ENCODE assay signal across 8 mouse cellular contexts in the genomic region with DNA sequence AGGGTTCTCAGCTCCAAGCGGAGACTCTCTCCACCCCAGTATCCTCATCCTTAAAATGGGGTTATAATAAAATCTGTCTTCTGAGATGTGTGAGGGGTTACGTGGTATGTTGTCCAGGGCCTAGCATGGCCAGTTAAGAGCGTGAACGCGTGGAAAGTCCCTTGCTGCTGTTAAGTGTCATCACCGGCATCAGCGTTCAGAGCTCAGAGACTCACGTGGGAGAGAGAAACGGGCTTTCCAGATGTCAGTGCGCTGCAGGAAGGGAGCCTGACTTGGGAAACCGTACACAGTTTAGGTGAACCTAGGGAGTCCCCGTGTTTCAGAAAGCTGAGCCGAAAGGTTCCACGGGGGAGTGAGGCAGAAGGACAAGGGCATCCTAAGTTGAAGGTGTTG. TPM values are rescaled to one million over a fixed set of nuclear protein-coding genes. Genes with fewer than 3 reads are reported as not detected.
DNase-seq lines count a peak whose midpoint lies in the region; ATAC-seq and TF ChIP-seq lines count a peak whose summit lies in the region.

No protein-coding gene starts in this region.

- H3K36me3 ChIP-seq in forebrain, embryonic 11.5 days (ENCODE audit: control insufficient read depth, insufficient read depth, low read length) = peaks cover 6% of the 10 kb centered on the region; the same call in 1 of the 2 replicates
- H3K36me3 ChIP-seq in liver, embryonic 12.5 days = peaks cover 37% of the 10 kb centered on the region

- no peak for TF ChIP-seq CTCF in gastrocnemius, adult 2 months (IDR thresholded peaks at IDR 0.05)

- 21% methylated on average over 14 of the region's 14 CpGs for WGBS in forebrain, embryonic 11.5 days
- WGBS in liver, embryonic 12.5 days (ENCODE audit: insufficient replicate concordance) = 25% methylated on average over 14 of the region's 14 CpGs

- no peak for ATAC-seq in forebrain, embryonic 11.5 days (replicated peaks; ENCODE audit: low FRiP score)
- no peak for ATAC-seq in liver, embryonic 12.5 days

- peak overlapping the region; percentile 97 for H3K9ac ChIP-seq in forebrain, embryonic 11.5 days (ENCODE audit: low read length)
- peak overlapping the region; percentile 91 for H3K9ac ChIP-seq in liver, embryonic 12.5 days

- H3K27me3 ChIP-seq in forebrain, embryonic 11.5 days (ENCODE audit: control insufficient read depth, insufficient read depth, low read length) = no peaks in the 10 kb centered on the region
- H3K27me3 ChIP-seq in liver, embryonic 12.5 days (replicated peaks) = no peaks in the 10 kb centered on the region

- H3K4me2 ChIP-seq in forebrain, embryonic 11.5 days (ENCODE audit: low read depth, low read length, severe bottlenecking) = peak overlapping the region; percentile 90
- peak overlapping the region; percentile 86 for H3K4me2 ChIP-seq in liver, embryonic 12.5 days

- H3K4me1 ChIP-seq in forebrain, embryonic 11.5 days (replicated peaks; ENCODE audit: control insufficient read depth, insufficient read depth, low read length) = peaks cover 7% of the 10 kb centered on the region
- peaks cover 26% of the 10 kb centered on the region for H3K4me1 ChIP-seq in liver, embryonic 12.5 days

- peak overlapping the region; percentile 95 for H3K4me3 ChIP-seq in gastrocnemius, adult 2 months
- peak overlapping the region; percentile 99 for H3K4me3 ChIP-seq in forebrain, embryonic 11.5 days (ENCODE audit: low read depth, low read length)
- peak overlapping the region; percentile 99 for H3K4me3 ChIP-seq in liver, embryonic 12.5 days

- DNase-seq in gastrocnemius, adult 2 months = peak; percentile 15
- DNase-seq in gastrocnemius, postnatal 14 days = no peak
- DNase-seq in CD4-positive helper T cell, adult 2 months (ENCODE audit: low read depth, low spot score) = peak; percentile 63
- no peak for DNase-seq in forebrain, embryonic 11.5 days (ENCODE audit: low spot score)
- DNase-seq in ovary, postnatal 36 days (ENCODE audit: low spot score) = no peak
- DNase-seq in cerebellum, postnatal 14 days = no peak
- DNase-seq in left cerebral cortex, postnatal 10 days (ENCODE audit: extremely low spot score in 1 of 2, low spot score in 2 of 2) = no peak

- no peaks in the 10 kb centered on the region for H3K9me3 ChIP-seq in forebrain, embryonic 11.5 days (ENCODE audit: control insufficient read depth, low read length)
- no peaks in the 10 kb centered on the region for H3K9me3 ChIP-seq in liver, embryonic 12.5 days (replicated peaks)

- intact Hi-C loops in gastrocnemius, adult 2 months (cut with DNase I) = no loop called here
- intact Hi-C loops in gastrocnemius, postnatal 14 days (cut with DNase I; ENCODE audit: low total_unique reads) = no loop called here
- intact Hi-C loops in left cerebral cortex, postnatal 10 days (cut with DNase I) = no loop called here

- H3K27ac ChIP-seq in gastrocnemius, adult 2 months = peak overlapping the region; percentile 87
- no peak overlapping the region for H3K27ac ChIP-seq in forebrain, embryonic 11.5 days (ENCODE audit: low read depth, low read length)
- H3K27ac ChIP-seq in liver, embryonic 12.5 days = no peak overlapping the region

RNA-seq across cellular contexts. Expression of gene Zbtb17, which starts 0.9 kb away (rescaled TPM):
- 10 to 100 TPM; 30.2 to 30.6 TPM for total RNA-seq in gastrocnemius, adult 2 months (2021)
- 10 to 100 TPM; 16.2 to 16.7 TPM for total RNA-seq in gastrocnemius, postnatal 14 days (2021)
- 50.8 and 55.7 TPM in 2 replicates for polyA plus RNA-seq in forebrain, embryonic 11.5 days (2014; fragmentation: Nextera tagmentation; extraction: Ambion mirVana)
- 15.6 and 16.8 TPM in 2 replicates for polyA plus RNA-seq in liver, embryonic 12.5 days (2016; fragmentation: Nextera tagmentation; extraction: Ambion mirVana)
- total RNA-seq in left cerebral cortex, postnatal 10 days (2021) = 10 to 100 TPM; 23.0 to 26.1 TPM

RNA-seq across cellular contexts. Expression of gene Srarp, which starts 9.4 kb away (rescaled TPM):
- total RNA-seq in gastrocnemius, adult 2 months (2021) = 1 to 10 TPM in 1 of 2 experiments, under 1 TPM in 1; 0.92 to 1.6 TPM
- not detected for total RNA-seq in gastrocnemius, postnatal 14 days (2021)
- not detected in 2 replicates for polyA plus RNA-seq in forebrain, embryonic 11.5 days (2014; fragmentation: Nextera tagmentation; extraction: Ambion mirVana)
- not detected in 2 replicates for polyA plus RNA-seq in liver, embryonic 12.5 days (2016; fragmentation: Nextera tagmentation; extraction: Ambion mirVana)
- total RNA-seq in left cerebral cortex, postnatal 10 days (2021) = 1 to 10 TPM; 2.5 to 3.5 TPM

RNA-seq across cellular contexts. Expression of gene Hspb7, which starts 24.7 kb away (rescaled TPM):
- total RNA-seq in gastrocnemius, adult 2 months (2021) = 100 to 1,000 TPM; 223 to 468 TPM
- 100 to 1,000 TPM; 218 to 313 TPM for total RNA-seq in gastrocnemius, postnatal 14 days (2021)
- polyA plus RNA-seq in forebrain, embryonic 11.5 days (2014; fragmentation: Nextera tagmentation; extraction: Ambion mirVana) = not detected in 2 replicates
- 0.04 and 0.08 TPM in 2 replicates for polyA plus RNA-seq in liver, embryonic 12.5 days (2016; fragmentation: Nextera tagmentation; extraction: Ambion mirVana)
- total RNA-seq in left cerebral cortex, postnatal 10 days (2021) = under 1 TPM; 0.11 to 0.20 TPM

RNA-seq across cellular contexts. Expression of gene Clcnkb, which starts 29.5 kb away (rescaled TPM):
- under 1 TPM in 1 of 2 experiments, not detected in 1; 0.25 TPM for total RNA-seq in gastrocnemius, adult 2 months (2021)
- under 1 TPM; 0.31 to 0.80 TPM for total RNA-seq in gastrocnemius, postnatal 14 days (2021)
- polyA plus RNA-seq in forebrain, embryonic 11.5 days (2014; fragmentation: Nextera tagmentation; extraction: Ambion mirVana) = not detected in 2 replicates
- not detected in 2 replicates for polyA plus RNA-seq in liver, embryonic 12.5 days (2016; fragmentation: Nextera tagmentation; extraction: Ambion mirVana)
- not detected for total RNA-seq in left cerebral cortex, postnatal 10 days (2021)

RNA-seq across cellular contexts. Expression of gene Clcnka, which starts 46.8 kb away (rescaled TPM):
- not detected for total RNA-seq in gastrocnemius, adult 2 months (2021)
- total RNA-seq in gastrocnemius, postnatal 14 days (2021) = 1 to 10 TPM; 1.2 to 1.8 TPM
- 0.17 TPM in 1 of 2 replicates, not detected in the other for polyA plus RNA-seq in forebrain, embryonic 11.5 days (2014; fragmentation: Nextera tagmentation; extraction: Ambion mirVana)
- polyA plus RNA-seq in liver, embryonic 12.5 days (2016; fragmentation: Nextera tagmentation; extraction: Ambion mirVana) = not detected in 2 replicates
- total RNA-seq in left cerebral cortex, postnatal 10 days (2021) = not detected

Comparison
In these comparisons a context has a peak if more than half of its experiments do, and no peak if none do; other contexts are left out.
1. DNase-seq: peak in gastrocnemius, adult 2 months (single experiment) and CD4-positive helper T cell, adult 2 months (single experiment); none in gastrocnemius, postnatal 14 days (single experiment), forebrain, embryonic 11.5 days (single experiment), ovary, postnatal 36 days (single experiment), cerebellum, postnatal 14 days (0 of 2) and left cerebral cortex, postnatal 10 days (0 of 2).
2. RNA of gene Hspb7, which starts 24.7 kb away (total RNA-seq): 223 to 468 TPM in gastrocnemius, adult 2 months and 218 to 313 TPM in gastrocnemius, postnatal 14 days; 0.11 to 0.20 TPM in left cerebral cortex, postnatal 10 days; every median in the first group is over 100 times any median in the second.
3. Peak in every context shown above with its lines, with median percentiles within 50 percentile points of each other: H3K4me3 ChIP-seq.